Mouse (Mus musculus) erythroblast, embryonic 14.5 days (primary cell): ENCODE measurements around the gene Mslnl.

ENCODE experiments used
- GATA1 ChIP-seq: IDR thresholded peaks from 2 replicates; pipeline ENCODE4 v1.6.1; 2012; ENCODE audit warnings: low read length, inconsistent platforms, mixed read lengths
- TAL1 ChIP-seq: IDR thresholded peaks from 3 replicates; pipeline ENCODE4 v1.6.1; 2012; ENCODE audit warnings: low read length, inconsistent platforms, mixed read lengths

DNA sequence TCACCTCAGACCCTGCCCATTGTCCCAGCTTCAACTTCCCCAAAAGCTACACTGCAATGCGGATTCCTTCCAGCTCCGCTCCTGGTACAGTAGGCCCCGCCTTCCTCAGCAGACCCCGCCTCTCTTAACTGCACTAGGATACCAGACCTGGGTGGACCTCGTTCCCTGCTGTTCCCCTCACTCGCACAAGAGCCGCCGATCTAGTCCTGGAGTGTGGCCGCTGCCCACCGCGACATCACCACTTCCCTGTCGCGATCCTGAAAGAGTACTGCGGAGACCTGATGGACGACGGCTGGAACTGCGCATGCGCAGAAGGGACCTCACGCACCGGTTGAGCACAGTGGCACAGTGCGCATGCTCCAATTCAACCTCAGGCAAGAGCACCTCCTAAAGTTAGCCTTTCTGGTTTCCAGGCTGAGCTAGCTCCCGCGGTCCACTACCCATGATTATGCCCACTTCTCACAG is 49.5 kb downstream of the Mslnl start, which contains the start of gene Haghl:
- TF ChIP-seq TAL1 (no peak), GATA1 (no peak)
